Mouse (Mus musculus) gastrocnemius, postnatal 14 days (tissue): Measurements from ENCODE around the gene Rps9. TPM values are rescaled to one million over a fixed set of nuclear protein-coding genes. Genes with fewer than 3 reads are reported as not detected.
"Not testable (repeated sequence)": the region's sequence is repeated elsewhere in the genome, so short reads cannot be mapped to it uniquely, and the experiment has no call there.

Experiments used
- DNase-seq: peaks from one replicate; pipeline ENCODE4 v3.0.0; 2021; ENCODE audit warnings: mixed read lengths
- intact Hi-C: fragments of 180-260 bp; cut with DNase I; formaldehyde crosslinking; loops from one replicate; pipeline ENCODE4 v1.15.1; 2025; ENCODE audit warnings: low total_unique reads
- total RNA-seq, 2 experiments: library from RNA; stranded (reverse); gene quantifications; 2 replicates each; pipeline ENCODE4 v1.2.3; 2021

Rps9 gene
- total RNA-seq, 2 experiments from 2014 or later, result 561 to 608 TPM

- DNase-seq, result no peak
- intact Hi-C loops, result no loop called here
Measured at GRCm38 (mm10) chr7:3693809-3694075, 10.1 kb upstream of the Rps9 start.

- intact Hi-C loops, result no loop called here
- DNase-seq, result peak; percentile 73
Measured at GRCm38 (mm10) chr7:3694076-3694948, 9.5 kb upstream of the Rps9 start.

- DNase-seq, intact Hi-C loops: not testable (repeated sequence)
Measured at GRCm38 (mm10) chr7:3694949-3695305, 8.9 kb upstream of the Rps9 start.

- intact Hi-C loops, result no loop called here
- DNase-seq, result no peak
Measured at GRCm38 (mm10) chr7:3698471-3698870, 5.3 kb upstream of the Rps9 start.

- intact Hi-C loops, result no loop called here
- no peak for DNase-seq
Measured at GRCm38 (mm10) chr7:3703148-3703878, 480 bp upstream of the Rps9 start.

- no peak for DNase-seq
- intact Hi-C loops, result no loop called here
Measured at GRCm38 (mm10) chr7:3704475-3704874, 682 bp downstream of the Rps9 start.

- intact Hi-C loops, DNase-seq: not testable (repeated sequence)
Measured at GRCm38 (mm10) chr7:3705461-3705860, 1.7 kb downstream of the Rps9 start.

- intact Hi-C loops, result no loop called here
- no peak for DNase-seq
Measured at GRCm38 (mm10) chr7:3705911-3706310, 2.1 kb downstream of the Rps9 start.

GRCm38 (mm10) chr7:3706343-3706934, 2.6 kb downstream of the Rps9 start:
- intact Hi-C loops, result no loop called here
- no peak for DNase-seq

GRCm38 (mm10) chr7:3707027-3707426, 3.2 kb downstream of the Rps9 start:
- no peak for DNase-seq
- intact Hi-C loops, result no loop called here

- intact Hi-C loops, result no loop called here
Measured at GRCm38 (mm10) chr7:3707568-3708413, 4.0 kb downstream of the Rps9 start.

GRCm38 (mm10) chr7:3708447-3708980, 4.7 kb downstream of the Rps9 start:
- DNase-seq, intact Hi-C loops: not testable (repeated sequence)

More at GRCm38 (mm10) chr7:3707568-3708413, 4.0 kb downstream of the Rps9 start:
- no peak for DNase-seq

GRCm38 (mm10) chr7:3709000-3709399, 5.2 kb downstream of the Rps9 start:
- DNase-seq, result no peak
- intact Hi-C loops, result no loop called here

- intact Hi-C loops, result no loop called here
- no peak for DNase-seq
Measured at GRCm38 (mm10) chr7:3712264-3712942, 8.6 kb downstream of the Rps9 start.

- intact Hi-C loops, result no loop called here
- no peak for DNase-seq
Measured at GRCm38 (mm10) chr7:3715249-3715648, 11.5 kb downstream of the Rps9 start.

- intact Hi-C loops, DNase-seq: not testable (repeated sequence)
Measured at GRCm38 (mm10) chr7:3720268-3720667, 16.5 kb downstream of the Rps9 start, which contains the start of gene Pirb. Gene Pirb (minus strand): TSS chr7:3720391.

GRCm38 (mm10) chr7:3725459-3725858, 21.7 kb downstream of the Rps9 start:
- intact Hi-C loops, DNase-seq: not testable (repeated sequence)

GRCm38 (mm10) chr7:3732675-3733074, 28.9 kb downstream of the Rps9 start:
- intact Hi-C loops, DNase-seq: not testable (repeated sequence)
